Mouse (Mus musculus): ENCODE measurements around the gene Irs2.

Gene Irs2

DNA sequence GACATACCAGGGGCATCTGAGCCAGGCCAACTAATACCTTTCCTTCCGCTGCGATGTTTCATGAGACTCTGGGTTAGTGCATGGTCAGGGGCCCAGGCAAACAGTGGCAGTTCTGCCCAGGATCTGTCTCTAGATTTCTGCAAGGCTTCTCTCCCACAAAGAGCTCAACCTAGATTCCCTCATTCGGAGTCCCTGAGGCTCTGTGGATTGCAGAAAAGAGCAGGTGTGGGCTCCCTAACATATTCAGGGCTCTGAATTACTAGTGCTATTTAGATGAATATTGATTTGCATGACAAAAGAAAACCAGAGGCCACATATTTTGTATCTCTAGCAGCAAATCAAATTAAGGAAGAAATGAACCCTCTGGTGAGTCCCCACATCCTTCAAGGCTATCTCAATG, 18.3 kb downstream of the Irs2 start:
- DNase-seq (ENCODE audit: low read depth, low spot score), result no peak

DNA sequence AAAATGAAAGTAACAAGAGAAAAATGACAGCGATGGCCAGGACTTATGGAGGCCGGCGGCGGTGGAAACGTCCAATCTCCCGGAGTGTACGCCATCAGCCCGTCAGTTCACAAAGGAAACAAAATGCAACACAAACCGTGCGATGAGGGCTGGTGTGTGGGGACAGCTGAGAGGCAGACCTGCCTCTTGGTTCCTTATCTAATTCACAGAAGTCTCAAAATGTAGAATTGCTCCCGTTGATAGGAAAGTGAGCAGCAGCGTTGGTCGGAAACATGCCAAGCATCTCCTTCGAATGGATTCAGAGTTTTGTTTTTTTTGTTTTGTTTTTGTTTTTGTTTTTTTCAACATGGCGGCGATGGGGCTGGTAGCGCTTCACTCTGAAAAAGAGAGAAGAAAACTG, 21.6 kb downstream of the Irs2 start:
- DNase-seq (ENCODE audit: low read depth, low spot score), result no peak

DNA sequence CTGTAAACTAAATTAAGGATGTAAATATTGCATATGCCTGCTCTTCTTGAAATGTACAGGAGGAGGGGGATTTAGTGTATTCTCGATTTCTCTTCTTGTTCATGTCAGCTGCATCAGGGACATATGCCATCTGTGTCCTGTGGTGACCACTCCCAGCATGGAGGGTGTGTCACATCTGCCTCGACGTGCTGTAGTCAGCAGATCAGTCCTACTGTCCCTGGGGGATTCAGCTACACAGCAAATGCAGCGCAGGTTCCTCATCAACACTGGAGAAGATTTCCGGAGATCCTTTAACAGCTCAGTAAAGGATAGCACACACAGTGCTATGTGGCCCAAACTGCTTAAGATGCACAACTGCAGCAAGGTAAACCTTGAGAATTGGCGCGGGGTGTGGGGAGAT, 23.2 kb downstream of the Irs2 start:
- no peak for DNase-seq (ENCODE audit: low read depth, low spot score)

DNA sequence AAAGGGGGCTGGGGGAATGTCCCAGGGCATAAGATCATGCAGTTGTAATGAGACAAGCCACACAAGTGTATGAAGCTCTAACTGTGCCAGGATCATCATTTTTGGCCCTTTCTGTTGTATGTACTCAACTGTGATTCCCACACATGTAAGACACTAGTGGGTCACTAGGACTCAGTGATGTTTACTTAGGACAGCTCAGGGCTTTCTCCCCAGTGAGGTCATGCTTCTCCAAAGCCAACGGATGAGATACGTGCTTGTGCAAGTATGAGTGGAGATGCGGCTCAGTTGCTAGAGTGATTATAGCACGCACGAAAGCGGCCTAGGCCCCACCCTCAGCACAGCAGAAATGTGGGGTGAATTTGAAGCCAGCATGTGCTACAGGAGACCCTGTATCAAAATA, 27.4 kb downstream of the Irs2 start:
- DNase-seq (ENCODE audit: low read depth, low spot score), result no peak

DNA sequence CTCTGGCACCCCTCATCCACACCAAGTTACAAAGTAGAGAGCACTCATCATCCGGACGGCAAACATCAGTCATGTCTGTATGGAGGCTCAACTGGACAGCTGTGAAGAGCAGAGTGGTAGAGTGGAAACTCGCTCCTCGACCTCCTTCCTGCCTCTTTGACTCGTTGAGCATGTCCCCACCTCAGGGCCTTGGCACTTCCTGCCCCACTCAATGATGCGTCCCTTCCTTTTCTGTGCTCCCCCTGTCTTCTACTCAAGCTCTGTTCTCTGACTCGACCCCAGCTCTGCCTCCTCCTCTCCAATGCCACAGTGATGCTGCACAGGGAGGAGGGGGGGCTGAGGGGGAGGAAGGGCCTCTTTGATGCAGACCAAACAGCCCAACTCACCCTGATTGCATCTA, 28.3 kb downstream of the Irs2 start:
- no peak for DNase-seq (ENCODE audit: low read depth, low spot score)

DNA sequence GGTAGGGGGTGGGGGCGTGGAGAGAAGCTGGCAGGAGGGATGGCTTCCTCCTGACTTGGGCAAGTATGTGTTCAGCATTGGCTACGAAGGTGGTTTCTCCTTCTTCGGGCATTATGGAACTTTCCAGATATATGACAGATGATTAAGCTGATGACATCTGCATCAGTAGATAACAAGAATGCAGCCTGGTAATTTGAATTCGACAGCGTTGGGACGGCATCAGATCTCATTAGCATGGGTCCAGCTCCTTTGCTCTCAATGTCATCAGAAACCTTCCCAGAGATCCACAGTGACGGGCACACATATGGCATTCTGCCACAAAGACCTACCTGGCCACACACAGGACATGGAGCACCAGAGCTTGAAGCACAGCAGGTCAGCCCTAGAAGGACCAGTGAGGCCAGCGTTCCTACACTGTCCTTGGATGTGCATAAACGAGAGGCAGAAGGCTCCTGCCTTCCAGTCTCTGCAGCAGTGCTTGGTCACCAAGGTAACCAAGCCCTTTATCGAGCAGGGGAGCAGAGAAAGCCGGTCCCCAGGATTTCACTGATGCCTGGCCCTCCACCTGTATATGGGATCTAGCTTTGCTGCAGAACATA, 29.0 kb downstream of the Irs2 start:
- DNase-seq (ENCODE audit: low read depth, low spot score), result no peak

DNA sequence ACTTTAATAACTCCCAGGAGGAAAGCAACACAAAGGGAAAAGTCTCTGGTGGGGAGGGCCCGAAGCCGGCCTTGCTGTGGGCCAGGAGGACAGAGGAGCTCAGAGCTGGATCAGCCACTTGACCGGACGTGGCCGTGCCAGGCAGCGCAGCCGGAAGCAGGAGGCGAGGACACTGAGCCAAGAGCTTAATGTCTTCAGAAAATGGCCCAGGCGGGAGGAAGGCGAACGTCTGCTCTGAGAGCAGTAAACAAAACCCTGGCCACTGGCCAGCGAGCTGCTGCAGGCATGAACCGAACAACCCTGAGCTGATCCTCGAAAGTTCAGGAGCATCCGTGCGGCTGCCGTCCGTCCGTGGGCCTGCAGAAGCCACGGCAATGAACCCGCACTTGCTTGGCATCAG, 29.9 kb downstream of the Irs2 start:
- DNase-seq (ENCODE audit: low read depth, low spot score), result no peak

DNA sequence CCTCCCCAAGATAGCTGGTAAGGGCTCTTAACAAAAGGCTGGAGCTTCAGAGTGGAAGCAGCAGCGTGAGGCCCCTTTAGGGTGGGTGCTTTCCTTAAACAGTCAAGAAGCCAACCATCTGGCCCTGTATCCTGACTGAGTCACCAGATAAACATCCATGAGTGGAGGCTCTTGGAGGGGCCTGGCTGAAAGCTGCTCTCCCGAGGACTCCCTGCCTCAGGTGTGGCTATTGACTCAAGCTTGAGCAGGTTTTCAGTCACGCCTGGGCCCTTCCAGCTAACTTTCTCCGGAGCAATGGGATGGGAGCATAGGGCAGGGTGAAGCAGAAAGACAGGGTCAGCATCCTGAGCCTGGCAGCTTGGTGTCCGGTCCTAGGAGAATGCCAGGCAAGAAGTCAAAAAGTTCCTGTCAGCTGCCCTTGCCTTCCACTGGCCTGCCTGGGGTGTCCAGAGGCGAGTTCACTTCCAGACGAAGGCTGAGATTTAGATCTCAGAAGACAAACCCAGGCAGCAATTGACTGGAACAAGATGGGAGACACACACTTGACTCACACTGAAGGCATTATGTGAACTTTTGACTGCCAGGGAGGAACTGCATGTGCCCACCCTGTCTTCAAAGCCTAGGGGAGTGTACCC, 30.4 kb downstream of the Irs2 start:
- DNase-seq (ENCODE audit: low read depth, low spot score), result no peak

DNA sequence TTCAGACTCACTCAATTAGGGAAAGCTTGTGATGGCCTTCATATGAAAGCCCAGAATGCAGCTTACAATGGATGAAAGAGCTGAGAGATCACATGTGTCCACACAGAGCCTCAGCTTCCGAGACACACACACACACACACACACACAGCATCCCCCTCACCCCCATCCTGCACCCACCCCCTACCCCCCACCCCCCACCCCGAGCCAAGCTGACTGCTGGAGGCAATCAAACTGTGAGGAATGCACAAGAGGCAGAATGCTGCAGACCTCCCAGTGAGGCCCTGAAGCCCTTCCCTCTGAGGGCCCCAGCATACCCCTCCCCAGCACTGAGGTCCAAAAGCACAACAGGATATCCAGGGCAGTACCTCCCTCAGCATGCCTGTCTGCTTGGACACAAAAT, 33.6 kb downstream of the Irs2 start:
- DNase-seq (ENCODE audit: low read depth, low spot score), result no peak

DNA sequence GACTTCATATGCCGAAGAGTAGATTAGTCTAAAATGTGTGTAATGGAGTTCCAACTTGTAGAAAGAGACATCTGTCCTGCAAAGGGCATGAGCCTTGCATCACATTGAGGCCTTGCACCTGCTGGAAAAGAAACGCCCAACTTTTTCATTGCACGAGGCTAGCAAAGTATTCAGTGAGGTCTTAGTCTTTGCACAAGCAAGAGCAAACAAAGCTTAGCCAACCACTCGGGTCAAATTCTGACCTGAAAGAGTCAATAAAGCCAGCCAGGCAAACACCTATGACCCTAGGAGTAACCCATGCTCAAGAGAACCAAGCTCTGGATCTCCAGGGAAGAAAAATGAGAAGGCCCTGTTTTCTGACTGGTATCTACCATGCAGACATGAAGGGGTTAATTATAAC, 34.1 kb downstream of the Irs2 start:
- DNase-seq (ENCODE audit: low read depth, low spot score), result no peak

DNA sequence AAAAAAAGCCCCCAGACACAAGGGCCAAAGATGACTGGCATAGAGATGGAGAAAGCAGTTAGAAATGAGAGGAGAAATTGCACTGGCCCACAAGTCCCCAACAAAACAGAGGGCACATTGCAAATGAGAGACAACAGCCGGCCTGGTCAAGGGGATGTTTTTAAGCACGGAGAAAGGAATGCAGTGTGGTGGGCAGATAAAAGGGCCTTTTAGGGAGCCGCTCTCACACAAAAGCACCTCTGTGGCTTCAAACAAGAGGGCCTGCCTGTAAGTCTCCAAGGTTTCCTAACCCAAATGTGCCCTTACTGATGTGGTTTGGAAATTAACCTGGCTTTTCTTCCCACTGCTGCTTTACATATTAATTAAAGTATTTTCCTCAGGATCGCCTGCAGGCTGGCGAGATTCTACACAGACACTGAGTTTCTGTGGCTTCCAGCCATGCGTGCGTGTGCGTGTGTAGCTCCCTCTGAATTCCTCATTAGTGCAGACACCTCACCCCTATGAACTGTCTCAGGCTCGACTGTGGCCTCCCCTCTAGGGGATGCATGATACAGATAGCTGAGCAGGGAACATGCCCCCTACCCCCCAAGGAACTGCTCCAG, 35.3 kb downstream of the Irs2 start:
- no peak for DNase-seq (ENCODE audit: low read depth, low spot score)

DNA sequence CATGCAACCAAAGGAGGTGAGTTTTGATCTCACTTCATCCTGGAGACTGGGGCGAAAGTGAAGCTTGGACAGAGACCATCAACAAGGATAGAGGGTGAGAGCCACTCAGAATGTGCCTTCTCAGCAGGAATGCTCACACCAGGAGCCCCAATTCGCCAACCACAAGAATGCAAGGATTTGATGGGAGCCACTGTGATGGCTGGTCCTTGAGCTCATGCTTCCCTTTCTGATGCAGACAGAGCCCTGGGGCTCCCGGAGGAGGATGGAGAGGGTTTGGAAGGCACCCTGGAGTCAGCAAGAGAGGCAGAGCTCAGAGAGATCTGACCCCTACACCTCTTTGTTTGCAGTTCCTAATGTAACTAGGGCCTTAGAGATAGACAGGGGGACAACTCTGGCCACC, 36.3 kb downstream of the Irs2 start:
- no peak for DNase-seq (ENCODE audit: low read depth, low spot score)

DNA sequence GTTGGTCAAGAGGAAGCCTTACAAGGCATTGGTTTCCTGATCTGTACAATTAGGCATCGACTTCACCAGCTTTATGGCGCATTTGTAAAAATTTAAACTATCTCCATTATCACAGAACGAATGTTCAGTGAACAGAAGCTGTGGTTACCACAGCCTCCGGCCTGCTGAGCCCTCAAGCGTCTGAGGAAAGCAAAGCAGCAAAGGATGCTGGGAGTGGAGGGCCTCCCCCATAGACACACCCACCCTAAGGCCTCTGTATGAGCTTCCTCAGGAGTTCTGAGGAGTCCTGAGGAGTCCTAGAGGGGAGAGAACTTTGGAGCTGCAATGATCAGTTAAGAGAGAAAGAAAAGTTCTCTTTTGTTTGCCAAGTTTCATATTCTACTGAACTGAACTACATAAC, 36.7 kb downstream of the Irs2 start:
- no peak for DNase-seq (ENCODE audit: low read depth, low spot score)

DNA sequence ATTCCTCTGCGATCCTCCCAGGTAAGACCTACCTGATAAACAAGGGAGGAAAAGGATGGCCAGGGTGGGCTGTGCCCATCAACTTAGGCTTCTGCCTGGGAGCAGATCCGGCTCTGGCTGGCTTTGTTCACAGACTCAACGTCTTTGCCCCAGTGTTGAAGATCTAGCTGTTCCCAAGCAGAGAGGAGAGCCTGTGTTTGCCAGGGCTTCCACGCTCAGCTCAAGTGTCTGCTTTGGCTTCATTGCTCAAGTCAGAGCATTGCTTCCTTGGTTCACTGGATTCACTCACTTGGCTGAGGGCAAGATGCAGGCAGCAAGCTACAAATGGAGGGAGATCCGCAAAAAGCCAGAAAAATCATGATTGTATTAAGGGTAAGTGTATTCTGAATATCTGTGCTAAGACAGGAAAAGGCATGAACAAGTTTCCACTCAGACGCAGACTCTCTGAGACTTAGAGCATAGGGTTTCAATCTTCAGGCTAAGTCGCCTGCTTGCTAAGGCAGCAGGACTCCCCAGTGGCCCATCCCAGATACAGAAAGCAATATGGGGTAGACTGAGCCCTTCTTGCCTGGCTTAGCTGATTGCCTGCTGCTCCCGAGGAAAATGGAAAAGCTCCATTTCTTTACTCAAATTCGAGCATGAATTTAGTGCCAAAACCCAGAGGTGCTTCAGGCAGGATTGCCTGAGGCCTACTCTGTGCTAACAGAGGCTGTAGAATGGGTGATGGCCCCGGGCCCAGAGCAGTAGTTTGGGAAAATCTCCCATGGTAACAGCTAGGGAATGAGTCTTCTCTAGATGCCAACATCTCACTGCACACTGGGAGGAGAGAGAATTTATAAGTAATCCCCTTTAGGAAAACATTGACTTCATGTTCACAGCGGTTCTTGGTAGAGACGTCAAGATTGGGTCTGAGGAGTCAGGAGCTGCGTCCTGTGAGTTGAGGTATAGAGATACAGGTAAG, 37.5 kb downstream of the Irs2 start:
- DNase-seq (ENCODE audit: low read depth, low spot score), result no peak

DNA sequence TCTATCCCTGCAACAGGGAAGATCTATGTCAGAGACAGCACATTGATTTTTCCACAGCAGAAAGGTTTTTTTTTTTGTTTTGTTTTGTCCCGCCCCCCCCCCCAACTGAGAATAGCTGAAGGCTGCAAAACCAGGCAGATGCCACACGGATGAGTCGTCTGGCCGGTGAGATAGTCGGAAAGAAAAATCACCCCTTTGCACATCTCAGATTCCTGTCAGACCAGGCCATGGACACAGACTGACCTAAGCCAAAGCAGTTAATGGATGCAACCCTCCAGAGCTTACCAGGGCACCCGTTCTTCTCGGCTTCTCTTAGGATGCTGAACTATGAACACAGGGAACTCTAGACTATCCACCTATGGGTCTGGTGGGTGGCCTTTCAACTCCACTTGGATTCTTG, 39.6 kb downstream of the Irs2 start:
- no peak for DNase-seq (ENCODE audit: low read depth, low spot score)

DNA sequence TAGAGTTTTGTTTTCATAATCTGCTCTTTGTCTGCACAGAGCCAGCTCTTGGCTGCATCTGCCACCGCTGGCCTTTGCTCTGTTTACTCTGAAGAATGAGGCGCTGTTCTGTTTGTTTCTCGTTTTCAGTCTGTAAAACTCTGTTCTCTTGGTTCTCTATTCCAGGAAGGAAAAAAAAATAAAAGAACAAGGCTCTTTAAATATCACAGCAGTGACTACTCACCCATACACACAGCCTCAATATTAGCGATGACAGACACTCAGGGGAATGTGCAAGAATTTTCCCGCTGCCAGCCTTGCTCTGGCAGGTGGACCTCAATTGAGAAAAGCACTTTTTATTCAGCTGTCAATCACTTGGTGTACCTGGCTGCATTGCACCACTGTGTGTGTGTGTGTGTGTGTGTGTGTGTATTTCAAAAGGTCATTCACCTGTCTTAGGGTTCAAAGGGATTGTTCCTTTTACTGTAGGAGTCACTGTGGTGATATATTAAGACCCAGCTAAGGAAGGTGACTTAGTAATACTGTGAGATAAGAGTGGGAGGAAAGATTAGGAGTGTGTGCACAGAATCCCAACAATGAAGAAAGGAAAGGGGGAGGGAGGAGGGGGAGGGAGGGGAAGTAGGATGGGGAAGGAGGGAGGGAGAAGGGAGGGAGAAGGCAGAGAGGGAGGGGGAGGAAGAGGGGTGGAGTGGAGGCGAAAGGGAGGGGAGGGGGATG, 42.7 kb downstream of the Irs2 start:
- DNase-seq (ENCODE audit: low read depth, low spot score), result no peak

DNA sequence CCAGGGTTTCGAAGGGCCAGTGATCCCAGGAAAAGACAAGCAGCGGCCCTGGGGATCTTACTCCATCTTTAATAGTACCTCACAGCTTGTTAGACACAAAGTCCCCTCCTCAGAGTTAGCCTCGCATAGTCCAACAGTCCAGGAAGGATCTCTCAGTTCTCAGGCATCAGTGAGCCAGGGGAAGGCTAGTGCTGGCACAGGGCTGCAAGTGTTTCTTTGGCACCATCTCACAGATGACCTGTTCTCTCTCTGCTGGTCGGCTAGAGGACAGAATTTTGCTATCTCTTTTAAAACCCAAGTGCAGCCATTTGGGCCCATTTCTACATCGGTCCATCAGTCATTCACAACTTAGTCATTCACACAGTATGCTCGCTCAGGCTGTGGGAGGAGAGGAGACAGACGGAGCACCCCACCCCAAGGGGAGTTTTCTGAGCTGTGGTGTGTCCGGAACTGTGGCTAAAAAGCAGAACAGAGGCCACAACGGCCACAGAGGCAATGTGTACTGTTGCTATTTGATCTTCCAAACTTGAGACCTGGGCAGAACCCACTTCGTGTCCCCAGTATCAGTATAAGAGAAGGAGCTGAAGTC, 43.7 kb downstream of the Irs2 start:
- no peak for DNase-seq (ENCODE audit: low read depth, low spot score)

DNA sequence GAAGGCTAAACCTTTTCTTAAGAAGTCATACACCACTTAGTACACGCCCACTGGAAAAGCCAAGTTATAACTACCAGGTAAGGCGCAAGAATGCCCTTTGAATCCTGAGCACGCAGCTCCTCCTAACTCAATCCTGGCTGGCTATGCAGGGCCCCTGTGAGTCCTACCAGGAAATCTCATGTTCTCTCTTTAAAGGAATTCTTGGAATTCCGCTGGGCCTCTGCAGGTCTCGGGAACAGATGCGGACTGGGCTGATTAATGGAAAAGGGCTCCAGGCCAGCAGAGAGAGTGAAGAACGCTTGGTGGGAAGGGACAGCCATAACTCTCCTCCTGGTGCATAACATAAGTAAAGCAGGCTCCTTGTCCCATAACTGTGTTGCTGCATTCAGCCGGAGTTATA, 46.3 kb downstream of the Irs2 start:
- DNase-seq (ENCODE audit: low read depth, low spot score), result peak; percentile 90

DNA sequence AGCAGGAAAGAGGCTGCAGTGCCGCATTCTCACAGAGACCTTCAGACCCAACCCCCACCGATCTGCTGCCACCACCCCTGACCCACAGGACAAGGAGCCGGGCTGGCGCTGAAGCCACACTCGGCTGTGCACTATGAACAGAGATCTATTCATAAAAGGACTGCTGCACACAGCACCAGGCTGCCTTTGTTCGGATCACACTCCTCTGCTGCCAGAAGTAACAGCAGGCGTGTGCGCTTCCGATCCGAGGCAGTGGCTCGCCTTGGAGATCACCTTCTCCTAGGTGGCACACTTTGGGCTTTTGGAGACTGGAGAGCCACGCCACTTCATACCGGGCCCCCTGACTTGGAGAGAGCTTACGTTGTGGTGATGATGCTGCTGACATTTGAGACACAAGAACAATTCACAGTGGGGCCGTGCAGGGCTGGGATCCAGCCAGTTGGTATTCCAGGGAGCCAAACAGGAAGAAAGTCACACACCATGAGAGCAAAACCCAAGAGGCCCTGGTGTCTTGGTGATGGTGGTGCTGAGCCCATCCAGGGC, 47.9 kb downstream of the Irs2 start:
- no peak for DNase-seq (ENCODE audit: low read depth, low spot score)

DNA sequence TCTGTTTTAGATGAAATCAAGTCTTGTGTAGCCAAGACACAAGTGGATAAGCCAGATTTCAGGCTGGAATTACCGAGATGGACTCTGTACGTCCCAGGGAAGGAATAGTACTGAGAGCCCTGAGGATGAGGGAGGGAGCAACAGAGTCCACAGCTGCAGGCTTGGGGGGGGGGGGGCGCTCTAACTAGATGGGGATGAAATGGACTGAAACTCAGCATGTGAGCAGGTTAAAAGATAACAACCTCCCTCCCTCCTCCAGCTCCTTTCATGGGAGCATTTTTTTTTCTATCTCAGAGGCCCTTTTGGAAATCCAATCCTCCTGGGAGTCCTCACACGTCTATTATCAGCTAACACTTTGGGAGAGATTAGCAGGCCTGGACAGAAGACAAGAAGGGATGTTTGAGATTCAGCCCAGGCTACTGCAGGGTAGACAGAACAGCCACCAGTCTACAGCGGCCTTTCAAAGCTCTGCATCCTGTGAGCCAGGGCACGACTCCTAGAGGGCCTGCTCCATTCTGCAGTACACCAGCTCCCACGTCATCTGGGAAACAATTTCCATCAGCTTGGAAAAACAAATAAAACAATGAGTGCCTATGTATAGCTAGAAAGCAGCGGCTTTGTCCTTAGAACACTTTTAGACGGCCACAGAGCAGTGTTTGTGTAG, 50.8 kb downstream of the Irs2 start:
- no peak for DNase-seq (ENCODE audit: low read depth, low spot score)
